Mouse (Mus musculus): Measurements from ENCODE around the gene Ttll12.

Gene Ttll12

DNA sequence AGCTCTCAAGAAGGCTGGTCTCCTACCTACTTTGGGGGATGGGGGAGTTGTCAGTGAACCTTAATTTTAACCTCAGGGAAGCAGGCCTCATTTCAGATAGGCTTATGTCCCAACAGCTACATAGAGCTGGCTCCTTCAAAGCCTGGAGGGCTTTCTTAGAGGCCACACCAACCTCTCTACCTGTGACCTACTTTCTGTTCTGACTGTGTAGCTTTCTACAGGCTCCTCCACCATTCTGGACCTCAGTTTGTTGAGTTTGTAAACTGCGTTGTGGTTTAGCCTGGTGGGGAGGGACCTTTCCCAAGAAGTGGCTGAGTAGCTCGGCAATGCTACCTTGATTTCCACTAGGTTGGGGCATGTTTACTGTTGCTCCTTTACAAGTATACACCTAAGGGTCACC lies 67.2 kb downstream of the Ttll12 start:
- DNase-seq (ENCODE audit: low spot score in 2 of 2) = no peak

DNA sequence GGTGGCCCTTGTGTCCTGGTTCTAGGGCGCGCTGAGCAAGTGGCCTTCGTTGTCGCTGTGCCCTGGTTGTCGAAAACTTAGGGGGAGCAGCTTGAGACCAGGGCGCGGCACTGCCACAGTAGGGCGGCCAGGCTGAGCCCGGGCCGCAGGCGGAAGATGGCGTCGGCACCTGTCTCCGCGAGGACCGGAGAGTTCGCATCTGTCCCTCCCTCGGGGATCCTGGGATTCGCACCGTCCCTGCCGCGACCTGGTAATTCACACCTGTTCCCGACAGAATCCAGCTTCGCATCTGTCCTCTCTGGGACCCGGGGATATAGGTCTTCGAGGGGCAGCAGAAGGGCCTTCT lies 67.9 kb downstream of the Ttll12 start:
- no peak for DNase-seq (ENCODE audit: low spot score in 2 of 2)

DNA sequence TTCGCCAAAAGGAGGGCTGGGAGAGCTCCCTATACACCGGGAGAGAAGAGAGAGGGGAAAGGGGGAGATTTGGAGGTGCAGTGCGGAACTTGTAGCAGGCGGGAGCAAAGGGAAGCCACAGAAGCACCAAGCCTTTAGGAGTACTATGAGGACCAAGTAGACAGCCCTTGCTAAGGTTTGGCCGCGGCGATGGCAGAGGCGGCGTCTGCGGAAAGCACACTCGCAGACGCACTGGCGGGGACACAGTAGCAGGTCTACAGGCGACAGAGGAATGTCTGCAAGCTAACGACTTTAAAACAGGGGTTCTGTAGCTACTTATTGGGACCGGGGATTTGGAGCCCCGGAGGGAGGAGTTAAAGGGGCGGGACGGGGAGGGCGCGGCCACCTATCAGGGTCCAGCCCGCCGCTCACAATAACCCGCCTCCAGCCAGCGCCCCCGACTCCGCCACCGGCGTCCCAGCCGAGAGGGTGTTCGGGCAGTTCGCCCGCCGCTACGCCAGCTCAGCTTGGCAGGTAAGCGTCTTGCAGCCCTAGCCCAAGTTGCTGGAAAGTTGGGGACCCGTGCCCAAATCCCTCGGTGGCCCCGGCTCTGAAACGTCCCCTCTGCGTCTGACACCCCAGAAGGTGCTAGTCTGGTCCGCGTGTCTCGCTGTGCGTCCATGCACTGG lies 68.4 kb downstream of the Ttll12 start, which contains the start of gene Bik:
TSS of gene Bik (plus strand) at position 439 of the 668 bp plus-strand sequence.
- DNase-seq (ENCODE audit: low spot score in 2 of 2) = peak; percentile 35 to 74
